Mouse (Mus musculus): ENCODE measurements at regions not wholly inside any gene's neighbourhood (a gene's known extent, or its start where the extent isn't known, plus 50 kb on each side); places are given as distances from the start of the nearest gene placed in this dataset.

- no peak overlapping the region for H3K9ac ChIP-seq (ENCODE audit: low read depth, low read length)
- no peak for DNase-seq (ENCODE audit: extremely low read depth, low read depth, low spot score)
- no peaks in the 10 kb centered on the region for H3K79me2 ChIP-seq (ENCODE audit: control insufficient read depth, insufficient read depth, low read length)
- H3K4me3 ChIP-seq (ENCODE audit: insufficient read depth, low read depth, low read length), result no peak overlapping the region
- H3K36me3 ChIP-seq (ENCODE audit: control insufficient read depth, insufficient read depth, low read length), result no peaks in the 10 kb centered on the region
- H3K27ac ChIP-seq (replicated peaks; ENCODE audit: insufficient read depth, low read depth, low read length), result no peak overlapping the region
- TF ChIP-seq CTCF (IDR thresholded peaks at IDR 0.05; ENCODE audit: low read depth, low read length), result no peak
- TF ChIP-seq POLR2A (IDR thresholded peaks at IDR 0.05; ENCODE audit: extremely low read depth, insufficient read depth, low read length), result no peak
- H3K27me3 ChIP-seq (ENCODE audit: control insufficient read depth, insufficient read depth, low read length), result no peaks in the 10 kb centered on the region
- no peaks in the 10 kb centered on the region for H3K4me1 ChIP-seq (ENCODE audit: control insufficient read depth, insufficient read depth, low read length)
Observed at GRCm38 (mm10) chr5:45284680-45285079, 165.4 kb downstream of the Qdpr start.

- TF ChIP-seq POLR2A (IDR thresholded peaks at IDR 0.05; ENCODE audit: extremely low read depth, insufficient read depth, low read length), result no peak
- no peak for TF ChIP-seq CTCF (IDR thresholded peaks at IDR 0.05; ENCODE audit: low read depth, low read length)
- H3K36me3 ChIP-seq (ENCODE audit: control insufficient read depth, insufficient read depth, low read length), result no peaks in the 10 kb centered on the region
- H3K27me3 ChIP-seq (ENCODE audit: control insufficient read depth, insufficient read depth, low read length), result no peaks in the 10 kb centered on the region
- H3K27ac ChIP-seq (replicated peaks; ENCODE audit: insufficient read depth, low read depth, low read length), result no peak overlapping the region
- H3K4me1 ChIP-seq (ENCODE audit: control insufficient read depth, insufficient read depth, low read length), result no peaks in the 10 kb centered on the region
- 24% methylated on average over 2 of the region's 2 CpGs for WGBS
- no peak for DNase-seq (ENCODE audit: extremely low read depth, low read depth, low spot score)
- H3K4me3 ChIP-seq (ENCODE audit: insufficient read depth, low read depth, low read length), result no peak overlapping the region
- no peak overlapping the region for H3K9ac ChIP-seq (ENCODE audit: low read depth, low read length)
- H3K79me2 ChIP-seq (ENCODE audit: control insufficient read depth, insufficient read depth, low read length), result no peaks in the 10 kb centered on the region
Observed at GRCm38 (mm10) chr5:45283908-45284415, 166.1 kb downstream of the Qdpr start.

- H3K36me3 ChIP-seq (ENCODE audit: control insufficient read depth, insufficient read depth, low read length), result no peaks in the 10 kb centered on the region
- no peak overlapping the region for H3K27ac ChIP-seq (replicated peaks; ENCODE audit: insufficient read depth, low read depth, low read length)
- no peak for TF ChIP-seq CTCF (IDR thresholded peaks at IDR 0.05; ENCODE audit: low read depth, low read length)
- 67% methylated on average over 9 of the region's 9 CpGs for WGBS
- H3K4me3 ChIP-seq (ENCODE audit: insufficient read depth, low read depth, low read length), result no peak overlapping the region
- DNase-seq (ENCODE audit: extremely low read depth, low read depth, low spot score), result no peak
- H3K27me3 ChIP-seq (ENCODE audit: control insufficient read depth, insufficient read depth, low read length), result no peaks in the 10 kb centered on the region
- no peak overlapping the region for H3K9ac ChIP-seq (ENCODE audit: low read depth, low read length)
- H3K4me1 ChIP-seq (ENCODE audit: control insufficient read depth, insufficient read depth, low read length), result no peaks in the 10 kb centered on the region
- H3K79me2 ChIP-seq (ENCODE audit: control insufficient read depth, insufficient read depth, low read length), result no peaks in the 10 kb centered on the region
Observed at GRCm38 (mm10) chr5:45282207-45282930, 167.7 kb downstream of the Qdpr start.

DNA sequence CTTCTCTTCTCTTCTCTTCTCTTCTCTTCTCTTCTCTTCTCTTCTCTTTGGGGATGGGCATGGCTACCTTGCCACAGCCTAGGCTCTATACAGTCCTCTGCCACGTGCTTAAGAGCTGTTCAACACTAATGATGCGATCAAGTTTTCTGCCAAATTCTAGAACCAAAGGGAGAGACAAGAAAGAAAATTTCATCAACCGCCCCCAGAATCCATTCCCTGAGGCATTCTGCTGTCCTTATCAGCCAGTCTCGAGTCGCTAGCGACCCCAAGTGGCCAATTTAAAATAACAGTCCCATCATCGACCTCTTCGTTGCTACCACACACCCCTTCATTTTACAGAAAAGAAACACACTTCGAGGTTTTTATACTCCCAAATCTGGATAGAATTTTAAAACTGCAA is 171.5 kb downstream of the Qdpr start:
- no peak overlapping the region for H3K27ac ChIP-seq (replicated peaks; ENCODE audit: insufficient read depth, low read depth, low read length)
- H3K9ac ChIP-seq (ENCODE audit: low read depth, low read length), result no peak overlapping the region
- no peaks in the 10 kb centered on the region for H3K4me1 ChIP-seq (ENCODE audit: control insufficient read depth, insufficient read depth, low read length)
- H3K27me3 ChIP-seq (ENCODE audit: control insufficient read depth, insufficient read depth, low read length), result no peaks in the 10 kb centered on the region
- DNase-seq (ENCODE audit: extremely low read depth, low read depth, low spot score), result no peak
- TF ChIP-seq POLR2A (IDR thresholded peaks at IDR 0.05; ENCODE audit: extremely low read depth, insufficient read depth, low read length), result no peak
- TF ChIP-seq CTCF (IDR thresholded peaks at IDR 0.05; ENCODE audit: low read depth, low read length), result peak; percentile 30; the same call in 1 of the 2 replicates
- WGBS, result 4% methylated on average over 9 of the region's 9 CpGs
- no peak overlapping the region for H3K4me3 ChIP-seq (ENCODE audit: insufficient read depth, low read depth, low read length)
- no peaks in the 10 kb centered on the region for H3K36me3 ChIP-seq (ENCODE audit: control insufficient read depth, insufficient read depth, low read length)
- H3K79me2 ChIP-seq (ENCODE audit: control insufficient read depth, insufficient read depth, low read length), result no peaks in the 10 kb centered on the region

GRCm38 (mm10) chr5:45278005-45278432 is 172.0 kb downstream of the Qdpr start:
- H3K27me3 ChIP-seq (ENCODE audit: control insufficient read depth, insufficient read depth, low read length), result no peaks in the 10 kb centered on the region
- no peaks in the 10 kb centered on the region for H3K36me3 ChIP-seq (ENCODE audit: control insufficient read depth, insufficient read depth, low read length)
- H3K4me3 ChIP-seq (ENCODE audit: insufficient read depth, low read depth, low read length), result no peak overlapping the region
- 6% methylated on average over 10 of the region's 10 CpGs for WGBS
- DNase-seq (ENCODE audit: extremely low read depth, low read depth, low spot score), result no peak
- TF ChIP-seq CTCF (IDR thresholded peaks at IDR 0.05; ENCODE audit: low read depth, low read length) (no peak), POLR2A (IDR thresholded peaks at IDR 0.05; ENCODE audit: extremely low read depth, insufficient read depth, low read length) (no peak)
- no peaks in the 10 kb centered on the region for H3K4me1 ChIP-seq (ENCODE audit: control insufficient read depth, insufficient read depth, low read length)
- no peak overlapping the region for H3K27ac ChIP-seq (replicated peaks; ENCODE audit: insufficient read depth, low read depth, low read length)
- H3K79me2 ChIP-seq (ENCODE audit: control insufficient read depth, insufficient read depth, low read length), result no peaks in the 10 kb centered on the region
- no peak overlapping the region for H3K9ac ChIP-seq (ENCODE audit: low read depth, low read length)

- Histone ChIP-seq H3K27ac (replicated peaks; ENCODE audit: insufficient read depth, low read depth, low read length) (no peak overlapping the region), H3K9ac (ENCODE audit: low read depth, low read length) (no peak overlapping the region), H3K36me3 (ENCODE audit: control insufficient read depth, insufficient read depth, low read length) (no peaks in the 10 kb centered on the region), H3K4me3 (ENCODE audit: insufficient read depth, low read depth, low read length) (no peak overlapping the region), H3K4me1 (ENCODE audit: control insufficient read depth, insufficient read depth, low read length) (no peaks in the 10 kb centered on the region), H3K79me2 (ENCODE audit: control insufficient read depth, insufficient read depth, low read length) (no peaks in the 10 kb centered on the region), H3K27me3 (ENCODE audit: control insufficient read depth, insufficient read depth, low read length) (no peaks in the 10 kb centered on the region)
- DNase-seq (ENCODE audit: extremely low read depth, low read depth, low spot score), result no peak
- 70% methylated on average over 3 of the region's 3 CpGs for WGBS
- no peak for TF ChIP-seq POLR2A (IDR thresholded peaks at IDR 0.05; ENCODE audit: extremely low read depth, insufficient read depth, low read length)
- no peak for TF ChIP-seq CTCF (IDR thresholded peaks at IDR 0.05; ENCODE audit: low read depth, low read length)
Observed at GRCm38 (mm10) chr5:45270679-45271078, 179.4 kb downstream of the Qdpr start.

Data from liver, adult 2 months (tissue).